Mouse (Mus musculus): ENCODE measurements at regions not wholly inside any gene's neighbourhood (a gene's known extent, or its start where the extent isn't known, plus 50 kb on each side); places are given as distances from the start of the nearest gene placed in this dataset.

- DNase-seq (ENCODE audit: low read depth, low spot score), result no peak
- Histone ChIP-seq H3K9ac (ENCODE audit: control insufficient read depth, low read depth, low read length, poor library complexity, severe bottlenecking) (no peak overlapping the region), H3K4me1 (ENCODE audit: control insufficient read depth in 1 of 2, insufficient read depth in 2 of 2, low read length in 2 of 2) (no peaks in the 10 kb centered on the region), H3K79me2 (ENCODE audit: control insufficient read depth, insufficient read depth, low read length, poor library complexity) (no peaks in the 10 kb centered on the region), H3K27ac (ENCODE audit: control insufficient read depth, low read depth, low read length) (no peak overlapping the region), H3K9me3 (replicated peaks; ENCODE audit: insufficient read depth, low read length) (no peaks in the 10 kb centered on the region), H3K36me3 (ENCODE audit: control insufficient read depth in 1 of 2, insufficient read depth in 2 of 2, low read length in 2 of 2) (no peaks in the 10 kb centered on the region), H3K4me3 (ENCODE audit: control insufficient read depth in 1 of 2, insufficient read depth in 1 of 2, low read depth in 2 of 2, low read length in 2 of 2) (no peak overlapping the region), H3K27me3 (ENCODE audit: control insufficient read depth in 1 of 2, insufficient read depth in 2 of 2, low read length in 2 of 2) (no peaks in the 10 kb centered on the region)
- no peak for TF ChIP-seq MAX (IDR thresholded peaks at IDR 0.05; ENCODE audit: low read length)
- TF ChIP-seq GABPA (IDR thresholded peaks at IDR 0.05; ENCODE audit: low read depth, low read length), result no peak
- TF ChIP-seq HCFC1 (IDR thresholded peaks at IDR 0.05; ENCODE audit: low read depth, low read length), result no peak
- TF ChIP-seq JUND (IDR thresholded peaks at IDR 0.05; ENCODE audit: low read depth, low read length), result no peak
- no peak for TF ChIP-seq BHLHE40 (IDR thresholded peaks at IDR 0.05; ENCODE audit: borderline replicate concordance, low read depth, low read length)
- no peak for TF ChIP-seq MAZ (IDR thresholded peaks at IDR 0.05; ENCODE audit: low read depth, low read length)
Observed at GRCm38 (mm10) chr2:148192946-148193345, 146.2 kb upstream of the Foxa2 start.

- no peak for DNase-seq (ENCODE audit: low read depth, low spot score)
- Histone ChIP-seq H3K27ac (ENCODE audit: control insufficient read depth, low read depth, low read length) (no peak overlapping the region), H3K27me3 (ENCODE audit: control insufficient read depth in 1 of 2, insufficient read depth in 2 of 2, low read length in 2 of 2) (no peaks in the 10 kb centered on the region), H3K4me1 (ENCODE audit: control insufficient read depth in 1 of 2, insufficient read depth in 2 of 2, low read length in 2 of 2) (no peaks in the 10 kb centered on the region), H3K9me3 (replicated peaks; ENCODE audit: insufficient read depth, low read length) (no peaks in the 10 kb centered on the region), H3K4me3 (ENCODE audit: control insufficient read depth in 1 of 2, insufficient read depth in 1 of 2, low read depth in 2 of 2, low read length in 2 of 2) (no peak overlapping the region), H3K79me2 (ENCODE audit: control insufficient read depth, insufficient read depth, low read length, poor library complexity) (no peaks in the 10 kb centered on the region), H3K9ac (ENCODE audit: control insufficient read depth, low read depth, low read length, poor library complexity, severe bottlenecking) (no peak overlapping the region), H3K36me3 (ENCODE audit: control insufficient read depth in 1 of 2, insufficient read depth in 2 of 2, low read length in 2 of 2) (no peaks in the 10 kb centered on the region)
- TF ChIP-seq NRF1 (IDR thresholded peaks at IDR 0.05; ENCODE audit: insufficient read depth, low read depth, low read length, poor library complexity, severe bottlenecking), result no peak
- TF ChIP-seq HCFC1 (IDR thresholded peaks at IDR 0.05; ENCODE audit: low read depth, low read length), result no peak
- TF ChIP-seq MAZ (IDR thresholded peaks at IDR 0.05; ENCODE audit: low read depth, low read length), result no peak
- no peak for TF ChIP-seq MYB (IDR thresholded peaks at IDR 0.05; ENCODE audit: low read depth, low read length)
- no peak for TF ChIP-seq GABPA (IDR thresholded peaks at IDR 0.05; ENCODE audit: low read depth, low read length)
- no peak for TF ChIP-seq TBP (IDR thresholded peaks at IDR 0.05; ENCODE audit: low read depth, low read length)
- TF ChIP-seq MEF2A (IDR thresholded peaks at IDR 0.05; ENCODE audit: extremely low read depth, insufficient replicate concordance, low read depth, low read length, poor library complexity, severe bottlenecking), result no peak
- TF ChIP-seq TCF12 (IDR thresholded peaks at IDR 0.05; ENCODE audit: low read depth, low read length), result no peak
- no peak for TF ChIP-seq JUND (IDR thresholded peaks at IDR 0.05; ENCODE audit: low read depth, low read length)
- TF ChIP-seq CHD1 (IDR thresholded peaks at IDR 0.05; ENCODE audit: low read depth, low read length), result no peak
Observed at GRCm38 (mm10) chr2:148197375-148198015, 150.7 kb upstream of the Foxa2 start.

- TF ChIP-seq MEF2A (IDR thresholded peaks at IDR 0.05; ENCODE audit: extremely low read depth, insufficient replicate concordance, low read depth, low read length, poor library complexity, severe bottlenecking) (no peak), BHLHE40 (IDR thresholded peaks at IDR 0.05; ENCODE audit: borderline replicate concordance, low read depth, low read length) (no peak), POLR2A (IDR thresholded peaks at IDR 0.05; ENCODE audit: control insufficient read depth in 1 of 2, insufficient read depth in 1 of 2, low read depth in 1 of 2, low read length in 2 of 2, poor library complexity in 1 of 2) (no peak), NRF1 (IDR thresholded peaks at IDR 0.05; ENCODE audit: insufficient read depth, low read depth, low read length, poor library complexity, severe bottlenecking) (no peak), CTCF (IDR thresholded peaks at IDR 0.05 in 2 of 3, conservative IDR thresholded peaks at IDR 0.05 in 1 of 3; ENCODE audit: control insufficient read depth in 1 of 3, insufficient read depth in 1 of 3, low read depth in 2 of 3, low read length in 3 of 3, poor library complexity in 1 of 3, severe bottlenecking in 1 of 3) (no peak), EP300 (IDR thresholded peaks at IDR 0.05; ENCODE audit: low read depth in 1 of 2, low read length in 2 of 2) (no peak), ZKSCAN1 (IDR thresholded peaks at IDR 0.05; ENCODE audit: low read depth, low read length) (no peak), MAX (IDR thresholded peaks at IDR 0.05; ENCODE audit: low read length) (no peak), MYC (IDR thresholded peaks at IDR 0.05; ENCODE audit: low read depth, low read length) (no peak), USF1 (IDR thresholded peaks at IDR 0.05; ENCODE audit: low read depth, low read length) (no peak), USF2 (IDR thresholded peaks at IDR 0.05; ENCODE audit: borderline replicate concordance in 1 of 2, insufficient read depth in 1 of 2, low read depth in 1 of 2, low read length in 2 of 2) (no peak), HCFC1 (IDR thresholded peaks at IDR 0.05; ENCODE audit: low read depth, low read length) (no peak), SIN3A (IDR thresholded peaks at IDR 0.05; ENCODE audit: low read length) (no peak), GATA1 (IDR thresholded peaks at IDR 0.05; ENCODE audit: low read depth, low read length) (no peak), JUND (IDR thresholded peaks at IDR 0.05; ENCODE audit: low read depth, low read length) (no peak), MYB (IDR thresholded peaks at IDR 0.05; ENCODE audit: low read depth, low read length) (no peak), ETS1 (IDR thresholded peaks at IDR 0.05; ENCODE audit: low read depth, low read length) (no peak), ZC3H11A (IDR thresholded peaks at IDR 0.05; ENCODE audit: low read depth, low read length) (no peak)
- H3K36me3 ChIP-seq (ENCODE audit: control insufficient read depth in 1 of 2, insufficient read depth in 2 of 2, low read length in 2 of 2), result no peaks in the 10 kb centered on the region
- no peaks in the 10 kb centered on the region for H3K9me3 ChIP-seq (replicated peaks; ENCODE audit: insufficient read depth, low read length)
- no peaks in the 10 kb centered on the region for H3K27me3 ChIP-seq (ENCODE audit: control insufficient read depth in 1 of 2, insufficient read depth in 2 of 2, low read length in 2 of 2)
- no peak overlapping the region for H3K4me3 ChIP-seq (ENCODE audit: control insufficient read depth in 1 of 2, insufficient read depth in 1 of 2, low read depth in 2 of 2, low read length in 2 of 2)
- H3K79me2 ChIP-seq (ENCODE audit: control insufficient read depth, insufficient read depth, low read length, poor library complexity), result no peaks in the 10 kb centered on the region
- no peak overlapping the region for H3K9ac ChIP-seq (ENCODE audit: control insufficient read depth, low read depth, low read length, poor library complexity, severe bottlenecking)
- H3K4me1 ChIP-seq (ENCODE audit: control insufficient read depth in 1 of 2, insufficient read depth in 2 of 2, low read length in 2 of 2), result no peaks in the 10 kb centered on the region
- no peak overlapping the region for H3K27ac ChIP-seq (ENCODE audit: control insufficient read depth, low read depth, low read length)
- DNase-seq (ENCODE audit: low read depth, low spot score), result no peak
Observed at GRCm38 (mm10) chr2:148206633-148207032, 159.9 kb upstream of the Foxa2 start.
